Mouse (Mus musculus) heart, embryonic 11.5 days (tissue): ENCODE results near the gene Plcb1. TPM values are rescaled to one million over a fixed set of nuclear protein-coding genes. Genes with fewer than 3 reads are reported as not detected.

Source experiments
- ATAC-seq: fragments of 200-750 bp; cut with Nextera tagmentation; replicated peaks from 2 replicates; pipeline ENCODE4 v1.8.0; 2017; ENCODE audit warnings: moderate library complexity; ENCODE audit not compliant: insufficient number of reproducible peaks, low FRiP score, low TSS enrichment
- H3K27ac ChIP-seq: fragments of 300-500 bp; sonication (generic); 2 replicates; pipeline ENCODE4 v1.5.1; 2014; ENCODE audit warnings: mild to moderate bottlenecking, low read depth, low read length
- H3K27me3 ChIP-seq: fragments of 300-500 bp; sonication (generic); 2 replicates; pipeline ENCODE4 v1.6.1; 2014; ENCODE audit warnings: mild to moderate bottlenecking, low read length, mixed read lengths; ENCODE audit not compliant: control insufficient read depth, insufficient read depth
- H3K36me3 ChIP-seq: fragments of 300-500 bp; sonication (generic); 2 replicates; pipeline ENCODE4 v1.6.1; 2014; ENCODE audit warnings: mild to moderate bottlenecking, low read length, moderate library complexity, mixed read lengths; ENCODE audit not compliant: control insufficient read depth, insufficient read depth
- H3K4me1 ChIP-seq: fragments of 300-500 bp; sonication (generic); 2 replicates; pipeline ENCODE4 v1.6.1; 2014; ENCODE audit warnings: low read length; ENCODE audit not compliant: control insufficient read depth, insufficient read depth
- H3K4me2 ChIP-seq: fragments of 300-500 bp; sonication (generic); 2 replicates; pipeline ENCODE4 v1.6.1; 2014; ENCODE audit warnings: mild to moderate bottlenecking, moderate library complexity
- H3K4me3 ChIP-seq: fragments of 300-500 bp; sonication (generic); 2 replicates; pipeline ENCODE4 v1.5.1; 2014; ENCODE audit warnings: low read depth, low read length
- H3K9ac ChIP-seq: fragments of 300-500 bp; sonication (generic); 2 replicates; pipeline ENCODE4 v1.6.1; 2014; ENCODE audit warnings: mild to moderate bottlenecking, low read depth, low read length, moderate library complexity
- H3K9me3 ChIP-seq: fragments of 300-500 bp; sonication (generic); replicated peaks from 2 replicates; pipeline ENCODE4 v1.6.1; 2016; ENCODE audit warnings: low read length; ENCODE audit not compliant: control insufficient read depth
- WGBS: fragments of 180-500 bp; shearing (Covaris S2); extraction: QIAGEN DNeasy Blood & Tissue Kit; methylation state at CpG from one replicate; pipeline ENCODE4 v1.1.7; 2014; ENCODE audit not compliant: insufficient replicate concordance; 5-methylcytosine and 5-hydroxymethylcytosine counted together
- polyA plus RNA-seq: library from polyadenylated mRNA; unstranded; fragments of >200 nt; fragmentation: Nextera tagmentation; extraction: Ambion mirVana; gene quantifications from 2 replicates; pipeline ENCODE4 v1.2.1, GENCODE M21; 2014

The Plcb1 gene
- polyA plus RNA-seq, 1 experiment from 2014 or later = 7.2 TPM

DNA sequence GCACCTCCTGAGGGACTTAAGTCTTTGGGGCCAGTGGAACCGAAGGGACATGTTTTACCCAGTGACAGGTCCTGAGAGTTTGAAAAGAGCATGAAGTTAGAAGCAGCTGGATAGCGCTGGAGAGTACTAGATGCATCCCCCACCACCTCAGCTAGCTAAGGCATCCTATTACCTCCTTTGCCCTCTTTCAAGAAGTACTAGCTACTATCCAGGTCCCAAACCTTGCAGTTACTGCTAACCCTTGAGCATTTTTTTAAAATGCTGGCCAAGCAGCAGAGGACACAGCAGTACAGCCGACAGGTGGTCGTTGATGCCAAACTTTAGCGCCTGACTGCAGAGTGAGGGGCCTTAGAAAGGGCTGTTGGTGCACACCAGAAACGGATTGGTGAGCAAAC is 986 bp downstream of the Plcb1 start:
- 14% methylated on average over 6 of the region's 6 CpGs for WGBS
- Histone ChIP-seq H3K9ac (no peak overlapping the region; the same call in 1 of the 2 replicates), H3K4me3 (peak overlapping the region; percentile 61), H3K4me1 (no peaks in the 10 kb centered on the region), H3K4me2 (peak overlapping the region; percentile 94), H3K36me3 (no peaks in the 10 kb centered on the region), H3K27ac (no peak overlapping the region), H3K27me3 (no peaks in the 10 kb centered on the region), H3K9me3 (no peaks in the 10 kb centered on the region)
- ATAC-seq = no peak

- Histone ChIP-seq H3K27ac (no peak overlapping the region), H3K4me2 (peak overlapping the region; percentile 94), H3K36me3 (no peaks in the 10 kb centered on the region), H3K4me1 (no peaks in the 10 kb centered on the region), H3K9me3 (no peaks in the 10 kb centered on the region), H3K27me3 (no peaks in the 10 kb centered on the region), H3K9ac (no peak overlapping the region), H3K4me3 (peak overlapping the region; percentile 61)
- 54% methylated on average over 12 of the region's 12 CpGs for WGBS
- ATAC-seq = no peak
Observed at GRCm38 (mm10) chr2:134787336-134788095, 1.6 kb downstream of the Plcb1 start.

DNA sequence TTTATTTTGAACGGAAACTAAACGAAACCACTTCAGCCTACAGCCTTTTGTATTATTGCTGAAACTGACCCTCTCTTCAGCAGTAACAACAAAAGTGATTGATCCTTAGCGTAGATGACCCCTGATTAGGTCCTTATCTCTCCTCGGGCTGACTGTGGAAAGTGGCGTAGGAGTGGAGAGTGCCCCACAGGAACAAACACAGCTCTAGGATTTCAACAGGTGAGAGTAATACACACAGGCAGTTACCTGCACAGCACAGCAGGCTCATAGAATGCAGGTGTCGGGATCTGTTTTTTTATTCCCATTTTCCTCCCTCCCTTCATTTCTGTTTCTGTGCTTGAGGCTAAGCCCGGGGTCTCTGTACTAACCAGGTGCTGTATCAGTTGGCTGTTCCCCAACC is 7.1 kb downstream of the Plcb1 start:
- Histone ChIP-seq H3K4me3 (no peak overlapping the region), H3K27me3 (no peaks in the 10 kb centered on the region), H3K9me3 (no peaks in the 10 kb centered on the region), H3K4me1 (peaks cover 2% of the 10 kb centered on the region; the same call in 1 of the 2 replicates), H3K9ac (no peak overlapping the region), H3K36me3 (no peaks in the 10 kb centered on the region), H3K4me2 (peak overlapping the region; percentile 29), H3K27ac (no peak overlapping the region)
- no peak for ATAC-seq
- 52% methylated on average over 7 of the region's 7 CpGs for WGBS

- Histone ChIP-seq H3K4me3 (no peak overlapping the region), H3K27ac (no peak overlapping the region), H3K9ac (no peak overlapping the region), H3K27me3 (no peaks in the 10 kb centered on the region), H3K9me3 (no peaks in the 10 kb centered on the region), H3K36me3 (no peaks in the 10 kb centered on the region), H3K4me2 (no peak overlapping the region), H3K4me1 (no peaks in the 10 kb centered on the region)
- WGBS = 46% methylated on average over 1 of the region's 1 CpGs
- ATAC-seq = no peak
Observed at GRCm38 (mm10) chr2:134800226-134800625, 14.4 kb downstream of the Plcb1 start.

- WGBS = 84% methylated on average over 11 of the region's 11 CpGs
- Histone ChIP-seq H3K4me1 (no peaks in the 10 kb centered on the region), H3K27ac (no peak overlapping the region), H3K4me2 (no peak overlapping the region), H3K9ac (no peak overlapping the region), H3K27me3 (no peaks in the 10 kb centered on the region), H3K36me3 (no peaks in the 10 kb centered on the region), H3K4me3 (no peak overlapping the region), H3K9me3 (no peaks in the 10 kb centered on the region)
- ATAC-seq = no peak
Observed at GRCm38 (mm10) chr2:134816383-134816782, 30.5 kb downstream of the Plcb1 start.

DNA sequence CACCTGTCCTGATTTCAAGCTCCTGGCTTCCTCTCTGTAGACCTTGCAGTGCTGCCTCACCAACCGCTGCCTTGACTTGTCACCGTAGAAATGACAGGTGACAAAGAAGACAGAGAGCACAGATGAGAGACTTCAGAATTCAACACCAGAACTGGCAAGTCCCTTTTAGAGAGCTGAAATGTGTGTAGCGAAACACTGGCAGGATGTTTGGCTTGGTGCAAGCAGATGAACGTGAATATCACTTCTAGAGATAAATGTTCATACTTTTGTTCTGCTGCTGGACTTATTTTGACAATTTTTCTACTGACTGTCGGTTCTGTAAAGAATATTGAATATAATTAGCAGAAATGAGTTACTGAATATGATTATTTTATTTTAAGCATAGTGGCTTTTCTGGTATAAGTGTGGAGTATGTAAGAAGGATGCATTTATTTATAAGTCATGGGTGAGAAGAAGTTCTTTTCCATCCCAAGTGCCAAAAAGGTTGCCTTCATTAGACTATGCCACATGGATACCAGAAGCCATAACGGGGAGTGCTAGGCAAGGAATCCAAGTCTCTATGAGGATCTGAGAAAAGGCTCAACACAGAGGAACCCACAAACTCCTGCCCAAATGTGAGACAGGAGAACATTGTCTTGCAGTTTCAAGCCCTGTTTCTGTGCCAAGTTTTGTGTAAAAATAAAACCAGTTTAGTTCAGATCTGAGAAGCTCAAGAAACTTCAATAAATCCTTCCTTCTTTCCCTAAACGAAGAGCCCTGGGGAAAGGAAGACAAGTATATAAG is 31.4 kb downstream of the Plcb1 start:
- H3K4me3 ChIP-seq = no peak overlapping the region
- no peaks in the 10 kb centered on the region for H3K4me1 ChIP-seq
- H3K27ac ChIP-seq = no peak overlapping the region
- no peak overlapping the region for H3K4me2 ChIP-seq
- H3K36me3 ChIP-seq = no peaks in the 10 kb centered on the region
- no peak overlapping the region for H3K9ac ChIP-seq
- no peaks in the 10 kb centered on the region for H3K9me3 ChIP-seq
- no peak for ATAC-seq
- H3K27me3 ChIP-seq = no peaks in the 10 kb centered on the region
- 79% methylated on average over 7 of the region's 7 CpGs for WGBS

DNA sequence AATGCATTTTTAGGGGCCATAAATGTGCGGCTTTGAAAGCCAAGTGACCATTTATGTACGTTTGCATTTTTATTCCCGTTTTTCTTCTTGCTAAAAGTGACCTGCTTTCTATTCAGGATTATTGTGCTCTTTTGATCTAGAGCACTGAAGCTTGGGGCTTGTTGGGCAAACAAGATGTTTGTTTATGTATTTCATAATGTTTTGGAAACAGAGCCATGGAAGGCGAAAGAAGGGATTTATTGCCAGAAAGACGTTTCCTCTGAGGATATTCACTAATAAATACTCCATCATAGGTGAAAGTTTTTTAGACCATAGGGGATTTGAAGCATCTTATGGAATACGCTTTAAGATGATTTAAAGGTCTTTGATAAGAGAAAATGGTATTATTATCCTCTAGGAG is 35.3 kb downstream of the Plcb1 start:
- Histone ChIP-seq H3K36me3 (no peaks in the 10 kb centered on the region), H3K4me3 (no peak overlapping the region), H3K4me2 (no peak overlapping the region), H3K27me3 (no peaks in the 10 kb centered on the region), H3K27ac (no peak overlapping the region), H3K9me3 (no peaks in the 10 kb centered on the region), H3K9ac (no peak overlapping the region), H3K4me1 (0 out of 2 replicates have a peak, but pooled peaks cover 2% of the 10 kb centered on the region)
- ATAC-seq = no peak
- 75% methylated on average over 6 of the region's 6 CpGs for WGBS

GRCm38 (mm10) chr2:134825645-134826044 is 39.8 kb downstream of the Plcb1 start:
- no peaks in the 10 kb centered on the region for H3K9me3 ChIP-seq
- no peak overlapping the region for H3K4me2 ChIP-seq
- 63% methylated on average over 7 of the region's 7 CpGs for WGBS
- H3K27me3 ChIP-seq = no peaks in the 10 kb centered on the region
- no peak overlapping the region for H3K9ac ChIP-seq
- no peak for ATAC-seq
- no peak overlapping the region for H3K27ac ChIP-seq
- H3K4me3 ChIP-seq = no peak overlapping the region
- H3K4me1 ChIP-seq = 0 out of 2 replicates have a peak, but pooled peaks cover 5% of the 10 kb centered on the region
- no peaks in the 10 kb centered on the region for H3K36me3 ChIP-seq
